Mouse (Mus musculus) adrenal gland (tissue): ENCODE measurements at regions not wholly inside any gene's neighbourhood (a gene's known extent, or its start where the extent isn't known, plus 50 kb on each side); places are given as distances from the start of the nearest gene placed in this dataset.
"Not testable (repeated sequence)": the region's sequence is repeated elsewhere in the genome, so short reads cannot be mapped to it uniquely, and the experiment has no call there.

Experiments used
- intact Hi-C: fragments of 180-260 bp; cut with DNase I; formaldehyde crosslinking; loops from one replicate; pipeline ENCODE4 v1.15.1; 2025

DNA sequence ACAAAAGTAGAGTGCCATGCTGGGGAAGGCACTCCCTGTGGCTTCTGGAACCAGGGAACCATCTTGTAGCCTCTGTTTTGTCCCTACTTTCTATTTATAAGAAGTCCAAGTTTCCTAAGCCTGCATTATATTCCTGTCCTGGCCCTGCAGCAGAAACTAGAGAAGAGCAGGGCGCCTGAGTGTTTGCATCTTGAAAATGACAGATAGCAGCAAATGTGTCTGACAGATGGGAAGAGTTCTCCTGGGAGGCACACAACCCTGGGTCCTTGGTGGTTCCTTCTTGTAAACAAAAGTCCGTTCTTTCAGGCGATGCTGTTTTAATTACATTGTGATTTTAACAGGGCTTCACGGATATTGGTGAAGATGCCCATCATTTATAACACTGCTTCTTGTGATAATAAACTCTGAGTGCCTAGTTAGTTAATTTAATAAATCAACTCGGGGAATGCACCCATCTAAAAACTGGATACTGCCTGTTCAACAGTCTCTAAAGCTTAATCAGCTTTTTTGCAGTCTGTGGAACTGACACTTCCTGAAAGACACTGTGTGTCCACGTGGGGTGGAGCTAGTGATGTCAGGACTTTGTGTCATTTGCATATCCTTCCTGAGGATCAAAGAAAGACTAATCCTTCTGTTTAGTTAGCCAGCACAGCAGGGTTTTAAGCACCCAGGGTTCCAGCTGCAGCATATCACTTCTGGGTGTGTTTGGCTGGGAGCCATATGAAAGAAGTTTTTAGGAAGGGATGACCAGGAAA lies 188.3 kb upstream of the Ccdc54 start:
- intact Hi-C loops: no loop called here

DNA sequence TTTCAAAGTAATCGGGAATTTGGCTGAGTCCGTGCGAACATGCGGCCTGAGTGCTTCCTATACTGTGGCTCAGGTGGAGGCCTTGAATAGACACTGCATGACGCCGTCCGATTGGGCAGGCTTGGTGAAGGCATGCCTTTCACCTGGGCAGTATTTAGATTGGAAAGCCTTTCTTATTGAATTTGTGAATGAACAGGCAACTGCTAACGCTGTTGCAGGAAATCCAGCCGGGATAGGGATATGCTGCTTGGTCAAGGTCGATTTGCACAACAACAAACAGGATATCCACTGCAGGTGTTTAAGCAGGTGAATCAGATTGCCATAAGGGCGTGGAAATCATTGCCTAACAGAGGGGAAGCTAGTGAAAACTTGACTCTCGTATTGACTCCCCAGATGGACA lies 183.7 kb upstream of the Ccdc54 start:
- intact Hi-C loops: not testable (repeated sequence)

DNA sequence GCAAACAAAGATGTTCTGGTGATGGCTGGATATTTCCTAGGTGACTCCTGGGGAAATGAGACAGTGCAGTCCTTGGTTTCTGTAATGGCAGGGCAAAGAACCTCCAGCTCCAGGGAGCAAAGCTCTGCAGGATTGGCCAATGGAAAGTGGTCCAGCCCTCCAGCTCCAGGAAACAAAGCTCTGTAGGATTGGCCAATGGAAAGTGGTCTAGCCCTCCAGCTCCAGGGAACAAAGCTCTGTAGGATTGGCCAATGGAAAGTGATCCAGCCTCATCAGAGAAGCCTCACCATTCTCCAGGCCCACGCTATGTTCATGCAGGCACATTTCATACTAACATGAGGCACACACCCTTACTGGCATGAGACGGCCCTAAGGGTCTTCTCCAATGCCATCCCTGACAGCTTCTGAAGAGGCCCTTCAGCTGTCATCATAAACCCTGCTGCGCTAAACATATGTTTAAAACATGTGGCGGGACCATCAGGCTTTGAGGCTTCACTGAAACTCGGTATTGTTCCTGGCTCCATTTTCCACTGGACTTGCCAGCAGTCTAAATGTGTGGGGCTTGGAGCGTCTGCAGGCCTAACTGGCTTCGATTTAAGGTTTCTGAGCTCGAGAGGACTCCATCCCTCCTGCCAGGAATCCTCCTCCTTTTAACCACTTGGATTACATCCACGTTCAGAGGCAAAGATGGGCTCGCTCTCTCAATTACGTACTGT lies 175.3 kb upstream of the Ccdc54 start:
- intact Hi-C loops: no loop called here

DNA sequence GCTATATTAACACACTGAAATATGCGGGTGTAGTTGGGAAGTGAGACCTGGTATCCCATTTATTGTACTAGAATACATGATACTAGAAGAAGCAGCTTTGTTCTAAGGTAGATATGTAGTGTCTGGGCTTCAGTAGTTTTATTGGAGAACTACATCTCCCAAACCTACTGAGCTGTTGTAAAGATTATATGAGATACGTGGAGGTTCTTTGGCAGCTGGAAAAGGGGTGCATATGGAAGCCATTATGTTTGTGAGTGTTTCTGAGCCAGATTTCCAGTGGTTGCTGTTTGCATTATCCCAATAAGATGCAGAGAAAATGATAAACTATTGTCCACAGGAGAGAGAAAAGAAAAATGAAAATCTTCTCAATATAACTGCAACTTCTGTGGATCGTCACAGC lies 171.1 kb upstream of the Ccdc54 start:
- intact Hi-C loops: no loop called here

DNA sequence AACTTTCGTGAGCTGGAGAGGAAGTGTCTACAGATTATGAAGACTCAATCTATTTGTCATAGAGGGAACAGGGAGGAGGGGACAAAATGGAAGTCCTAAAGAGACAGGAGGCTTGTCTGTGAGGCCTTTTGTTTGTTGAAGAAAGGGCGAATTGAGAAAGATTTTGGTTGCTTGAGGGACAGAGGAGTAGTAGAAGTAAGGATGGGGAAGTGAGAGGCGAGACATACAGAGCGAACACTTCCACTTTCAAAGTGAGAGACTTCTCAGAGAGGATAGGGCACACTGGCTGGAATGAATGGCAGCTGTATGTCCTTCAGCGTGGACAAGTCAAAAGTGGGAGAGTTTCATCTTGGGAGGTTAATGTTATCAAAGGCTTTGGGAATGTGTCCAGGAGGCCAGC lies 169.0 kb upstream of the Ccdc54 start:
- intact Hi-C loops: no loop called here

DNA sequence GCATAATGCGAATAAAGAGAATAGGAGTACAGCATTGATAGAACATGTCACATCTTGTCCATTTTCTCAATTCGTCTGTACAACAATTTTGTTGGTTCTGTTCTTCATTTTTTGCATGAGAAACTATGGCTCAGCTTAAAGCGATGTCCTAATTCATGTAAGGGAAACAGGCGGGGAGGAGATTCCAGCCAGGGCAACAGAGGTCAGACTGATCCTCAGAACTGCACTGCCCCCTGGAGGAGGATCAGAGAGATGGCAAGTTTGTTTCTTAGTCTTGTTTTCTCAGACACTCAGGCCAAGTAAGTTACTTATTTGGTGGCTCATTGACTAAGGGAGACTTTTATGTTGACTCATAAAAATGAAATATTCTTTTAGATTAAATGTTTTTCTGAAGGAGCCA lies 165.7 kb upstream of the Ccdc54 start:
- intact Hi-C loops: no loop called here

DNA sequence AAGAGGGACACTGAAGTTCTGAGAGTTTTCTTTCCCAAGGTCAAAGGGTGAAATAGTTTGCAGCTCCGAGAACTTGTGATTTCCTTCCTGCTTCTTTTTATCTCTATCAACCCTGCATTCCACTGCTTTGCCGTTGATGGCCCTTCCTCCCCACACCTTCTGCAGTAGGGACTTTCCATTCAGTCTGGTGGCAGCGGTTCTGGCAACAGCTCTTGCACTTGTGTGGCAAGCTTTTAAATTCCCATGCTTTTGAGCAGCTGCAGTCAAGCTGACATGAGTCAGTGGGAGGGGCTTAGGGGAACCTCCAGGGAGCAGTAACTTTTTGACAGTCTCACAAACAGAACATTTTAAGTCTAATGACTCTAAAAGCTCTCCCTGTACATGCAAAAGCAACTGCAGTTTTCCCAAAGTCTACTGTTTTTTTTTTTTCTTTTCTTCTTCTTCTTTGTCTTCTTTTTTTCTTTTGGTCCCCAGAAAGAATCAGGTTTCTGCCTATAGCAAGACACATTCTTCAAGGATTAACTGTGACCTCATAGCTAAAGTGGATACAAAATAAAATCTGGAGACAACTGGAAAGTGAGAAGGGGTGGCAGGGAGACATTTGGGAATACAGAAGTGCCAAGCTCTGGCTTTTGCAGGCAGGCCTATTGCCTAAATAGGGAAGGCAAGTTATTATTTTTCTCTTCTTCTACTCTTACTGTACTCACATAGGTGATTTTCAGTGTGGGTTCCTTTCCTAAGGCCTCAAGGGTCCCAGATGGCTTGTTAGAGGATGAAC lies 162.8 kb upstream of the Ccdc54 start:
- intact Hi-C loops: no loop called here

DNA sequence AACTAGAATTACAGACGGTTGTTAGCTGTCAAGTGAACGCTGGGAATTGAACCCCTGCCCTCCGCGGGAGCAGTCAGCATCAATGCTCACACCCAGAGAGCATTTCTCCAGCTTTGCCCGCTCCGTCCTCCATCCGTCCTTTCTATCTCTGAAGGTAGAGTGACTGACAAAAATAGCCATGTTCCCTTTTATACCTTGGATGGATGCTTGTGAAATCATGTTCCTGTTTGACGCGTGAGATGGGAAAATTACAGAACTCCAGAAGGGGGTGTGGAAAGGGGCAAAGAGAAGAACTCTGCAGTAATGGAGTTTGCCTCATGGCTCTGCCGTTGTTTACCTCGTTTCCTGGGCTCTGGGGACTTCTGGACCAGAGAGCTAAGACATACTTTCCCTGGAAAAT lies 162.1 kb upstream of the Ccdc54 start:
- intact Hi-C loops: no loop called here

DNA sequence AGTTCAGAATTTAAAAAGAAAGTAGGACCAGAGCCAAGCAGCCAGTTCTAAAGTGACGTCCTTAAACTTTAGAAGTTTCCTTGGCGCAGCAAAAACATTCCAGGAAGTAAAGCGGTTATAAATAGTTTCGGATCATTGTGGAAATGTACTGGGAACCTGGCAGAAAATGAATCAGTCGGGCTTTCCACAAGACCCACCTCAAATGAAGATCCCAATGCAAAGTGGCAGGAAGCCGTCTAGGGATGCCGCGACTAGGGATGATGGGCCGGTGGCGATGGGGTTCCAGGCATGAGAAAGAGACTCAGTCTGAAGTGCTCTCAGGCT lies 161.3 kb upstream of the Ccdc54 start:
- intact Hi-C loops: no loop called here

DNA sequence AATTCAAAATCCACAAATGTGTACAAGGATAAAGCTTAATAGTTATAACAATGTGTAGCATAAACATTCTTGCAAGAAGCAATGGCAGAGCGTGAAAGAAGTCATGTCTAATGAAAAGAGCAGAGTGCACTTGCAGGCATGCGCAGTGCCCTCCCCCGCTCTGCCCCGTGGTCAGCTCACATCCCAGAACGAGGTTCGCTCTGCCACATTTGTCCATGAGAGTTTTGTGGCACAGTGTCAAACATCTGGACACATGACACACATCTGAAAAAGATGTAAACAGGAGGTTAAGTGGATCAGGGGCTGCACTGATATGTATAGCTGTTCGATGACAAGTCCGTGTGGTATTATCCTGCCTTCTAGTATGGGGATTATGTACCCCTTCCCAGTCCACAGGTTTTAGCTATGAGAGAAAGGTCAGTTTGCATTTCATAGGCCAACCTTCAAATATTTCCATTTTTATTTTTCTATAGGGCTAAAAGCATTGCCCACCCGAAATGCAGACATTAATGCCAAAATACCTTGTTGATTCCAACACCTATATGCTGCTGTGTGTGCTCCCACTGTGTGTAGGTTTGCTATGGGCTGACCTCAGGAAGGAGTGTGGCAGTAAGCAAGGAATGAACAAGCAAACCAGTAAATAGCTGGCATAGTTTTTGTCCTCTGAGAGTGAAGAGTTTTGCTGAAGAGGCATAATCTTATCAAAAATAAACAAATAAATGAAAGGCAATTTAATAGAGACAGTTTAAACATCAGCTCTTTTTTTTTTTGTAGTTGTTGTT lies 160.7 kb upstream of the Ccdc54 start:
- intact Hi-C loops: no loop called here

DNA sequence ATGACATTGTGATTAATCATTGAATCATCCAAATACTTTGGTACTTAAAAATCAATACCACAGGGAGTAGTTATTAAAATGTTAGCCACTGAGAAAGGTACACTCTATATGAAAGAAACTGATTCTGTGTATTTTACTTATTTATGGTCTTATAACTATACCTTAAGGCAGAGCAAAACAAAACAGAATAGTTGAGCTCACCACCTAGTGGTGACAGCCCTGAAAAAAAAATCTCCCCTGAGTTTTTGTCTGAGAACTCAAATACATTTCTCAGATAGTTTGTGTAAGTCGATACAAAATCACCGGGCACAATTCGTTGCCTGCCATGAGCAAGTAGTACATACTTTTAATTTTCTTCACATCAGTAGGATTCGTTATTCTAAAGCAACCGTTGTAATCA lies 156.7 kb upstream of the Ccdc54 start:
- intact Hi-C loops: loop anchor here (10.0 kb wide), 1 partner anchor 1233 kb away; no protein-coding TSS in a partner anchor

DNA sequence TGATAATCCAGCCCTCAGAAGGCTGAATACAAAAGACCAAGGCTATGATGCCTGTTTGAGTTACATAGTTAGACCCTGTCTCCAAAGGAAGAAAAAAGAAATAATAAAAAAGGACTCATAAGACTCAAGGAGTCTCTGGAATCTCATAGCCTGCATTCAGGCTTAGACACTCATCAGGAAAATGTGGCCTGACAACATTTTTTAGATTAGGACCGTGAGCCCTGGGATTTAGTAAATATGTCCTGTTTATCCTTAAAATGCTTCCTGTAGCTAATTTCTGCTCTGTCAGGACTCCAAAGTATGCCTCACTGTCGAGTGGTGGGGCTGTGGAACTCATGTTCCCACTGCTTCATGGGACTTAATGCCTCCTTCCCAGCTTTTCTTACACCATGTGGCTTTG lies 154.8 kb upstream of the Ccdc54 start:
- intact Hi-C loops: loop anchor here (10.0 kb wide), 1 partner anchor 1231 kb away; no protein-coding TSS in a partner anchor

DNA sequence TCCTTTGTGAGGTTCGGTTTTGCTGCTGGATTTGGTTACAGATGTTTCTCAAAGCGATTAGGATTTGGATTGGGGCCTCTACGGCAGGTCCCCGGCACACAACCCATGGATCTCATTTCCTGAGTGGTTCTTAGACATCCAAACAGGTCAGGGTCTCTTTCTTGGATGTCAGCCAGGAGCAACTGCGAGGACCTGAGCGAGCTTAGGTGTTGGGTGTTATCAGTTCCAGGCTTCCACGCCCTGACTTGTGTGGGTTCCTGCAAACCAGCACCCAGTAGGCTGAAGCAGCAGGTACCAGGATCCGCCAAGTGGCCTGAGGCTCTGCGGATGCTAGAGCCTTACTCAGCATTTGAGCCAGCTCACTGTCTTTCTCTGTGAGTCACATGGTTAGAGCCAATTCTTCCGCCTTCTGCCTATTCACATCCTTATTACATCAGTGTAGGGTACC lies 146.5 kb upstream of the Ccdc54 start:
- intact Hi-C loops: loop anchor here (5.0 to 10.0 kb wide), 4 partner anchors 210 to 480 kb away; partner anchors contain the start of gene Bbx

DNA sequence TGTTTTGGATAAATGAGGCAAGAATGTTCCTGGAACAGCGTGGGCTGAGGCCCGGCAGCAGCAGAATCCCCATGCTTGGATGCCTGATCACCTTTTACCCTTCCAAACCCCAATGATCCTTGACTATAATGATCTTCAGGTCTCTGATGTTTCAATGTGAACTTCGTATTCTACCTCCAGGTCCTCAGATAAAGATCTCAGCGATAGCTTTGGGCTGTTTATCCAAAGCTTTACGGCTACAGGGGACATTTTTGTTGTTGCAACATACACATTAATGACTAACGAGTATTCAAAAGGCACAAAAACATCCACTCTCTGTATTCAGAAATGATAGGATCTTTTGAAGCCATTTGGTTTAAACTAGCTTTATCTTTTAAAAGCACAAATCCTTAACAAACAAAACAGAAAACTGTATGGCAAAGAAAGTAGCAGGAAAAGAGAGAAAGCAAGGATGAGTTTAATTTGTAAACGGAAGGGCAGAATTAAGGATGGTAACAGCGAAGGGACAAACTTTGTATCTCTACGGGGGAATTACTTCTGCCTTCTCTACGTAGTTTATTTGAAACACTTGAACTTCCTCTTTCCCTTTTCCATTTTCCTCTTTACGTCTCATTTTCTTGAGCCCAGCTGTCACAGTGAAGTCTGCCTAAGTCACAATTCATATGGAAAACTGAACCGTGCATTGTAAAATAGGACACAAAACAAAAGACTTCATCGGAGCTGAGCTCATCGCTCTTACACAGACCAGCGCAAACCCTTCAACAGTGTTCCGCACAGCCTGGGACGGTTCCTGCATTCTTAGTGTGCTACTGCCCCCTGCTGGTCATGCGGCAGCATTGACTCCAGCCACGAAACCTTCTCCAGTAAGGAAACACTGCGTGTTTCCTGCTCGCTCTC lies 145.4 kb upstream of the Ccdc54 start:
- intact Hi-C loops: loop anchor here (5.0 to 10.0 kb wide), 4 partner anchors 209 to 479 kb away; partner anchors contain the start of gene Bbx

DNA sequence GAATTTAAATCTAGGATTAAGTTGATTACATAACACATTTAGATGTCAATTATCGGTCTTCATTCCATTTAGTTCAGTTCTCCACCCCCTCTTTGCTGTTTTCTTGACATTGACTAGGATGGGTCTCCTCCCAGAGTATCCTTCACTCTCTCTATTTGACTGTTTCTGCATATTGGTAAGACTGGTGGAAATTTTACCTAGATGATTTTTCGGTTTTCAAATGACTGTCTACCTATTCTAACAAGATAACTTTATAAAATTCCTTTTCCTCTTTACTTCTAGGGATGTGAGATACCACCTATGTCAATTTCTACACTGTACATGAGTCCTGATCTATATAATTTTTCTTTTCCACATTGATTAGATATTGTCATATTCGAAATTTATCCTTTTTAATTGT lies 142.4 kb upstream of the Ccdc54 start:
- intact Hi-C loops: loop anchor here (10.0 kb wide), 2 partner anchors 299 to 349 kb away; partner anchors contain the start of gene Bbx

DNA sequence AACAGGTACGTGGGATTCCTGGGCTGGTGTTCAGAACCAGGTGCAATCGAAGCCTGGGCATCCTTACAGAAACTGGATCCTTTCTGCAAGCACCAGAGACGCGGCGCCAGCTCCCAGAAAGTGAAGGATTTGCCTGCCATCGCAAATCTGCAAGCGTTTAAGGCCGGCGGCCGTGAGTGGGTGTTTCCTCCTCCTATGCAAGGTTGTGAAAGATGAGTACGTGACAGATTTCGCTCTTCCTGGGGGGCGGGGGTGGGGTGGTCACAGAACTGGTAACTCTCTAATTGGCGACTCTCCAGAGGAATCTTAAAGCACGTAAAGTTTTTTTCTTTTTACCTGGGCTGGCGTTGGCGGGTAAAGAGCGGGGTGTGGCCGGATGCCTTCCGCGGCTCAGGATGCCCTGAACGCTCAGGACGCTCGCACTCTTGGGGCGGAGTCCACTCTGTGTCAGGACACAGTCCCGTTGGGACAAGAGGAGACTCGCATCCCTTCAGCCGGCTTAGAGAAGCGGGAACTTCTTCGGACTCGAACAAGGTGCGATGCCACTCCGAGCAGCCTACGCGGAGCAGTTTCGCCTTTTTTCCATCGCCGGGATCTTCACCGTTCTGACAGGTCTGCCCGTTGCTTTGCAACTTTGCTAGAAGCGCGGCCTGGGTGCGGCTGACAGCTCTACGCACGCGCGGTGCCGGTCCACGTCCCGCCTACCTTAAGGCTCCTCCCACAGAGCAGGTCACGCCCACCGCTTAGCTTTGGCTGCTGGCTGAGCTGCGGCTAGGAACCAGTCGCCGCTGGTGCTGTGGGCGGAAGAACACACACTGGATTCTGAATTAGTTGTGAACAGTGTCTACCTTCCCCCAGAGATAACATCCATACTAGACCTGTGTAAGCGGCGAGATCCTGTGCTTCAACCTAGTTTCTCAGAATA lies 141.4 kb upstream of the Ccdc54 start:
- intact Hi-C loops: loop anchor here (10.0 kb wide), 2 partner anchors 298 to 348 kb away; partner anchors contain the start of gene Bbx

DNA sequence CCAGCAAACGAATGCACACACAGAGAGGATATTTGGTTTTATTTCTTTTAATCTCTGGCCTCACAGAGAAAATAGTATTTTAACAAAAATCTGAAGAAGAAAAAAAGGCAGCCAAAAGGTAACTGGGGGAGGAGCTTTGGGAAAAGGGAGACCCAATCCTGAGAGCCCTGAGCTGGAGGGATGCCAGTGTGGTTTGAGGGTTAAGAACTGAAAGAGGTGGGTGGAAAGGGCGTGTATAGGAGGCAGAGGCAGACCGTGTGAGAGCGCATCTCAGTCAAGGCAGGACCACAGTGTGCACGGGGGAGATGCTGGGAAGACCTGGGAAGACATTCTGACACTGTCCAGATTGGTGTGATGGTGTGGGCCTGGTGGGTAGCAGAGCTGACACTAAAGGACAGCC lies 138.4 kb upstream of the Ccdc54 start:
- intact Hi-C loops: no loop called here

DNA sequence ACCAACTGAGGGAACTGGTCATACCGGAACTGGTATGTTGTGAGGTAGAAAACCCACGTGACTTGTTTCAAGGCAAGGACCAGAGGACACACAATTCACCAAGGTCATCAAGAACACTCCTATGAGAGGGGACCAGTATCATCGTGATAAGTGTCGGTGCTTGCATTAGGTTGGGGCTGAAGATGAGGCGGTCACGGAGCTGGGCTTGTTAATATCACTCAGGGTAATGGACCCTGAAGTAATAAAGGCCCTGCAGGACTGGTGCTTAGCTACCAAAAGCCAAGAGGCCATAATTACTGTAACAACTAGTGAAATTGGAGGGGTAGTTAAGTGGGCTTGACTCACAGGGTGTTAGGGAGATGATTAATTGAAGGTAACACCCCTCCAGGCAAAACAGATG lies 132.2 kb upstream of the Ccdc54 start:
- intact Hi-C loops: no loop called here
